Mouse (Mus musculus) lung, embryonic 16.5 days (tissue): ENCODE measurements at regions not wholly inside any gene's neighbourhood (a gene's known extent, or its start where the extent isn't known, plus 50 kb on each side); places are given as distances from the start of the nearest gene placed in this dataset.

Source experiments
- ATAC-seq: fragments of 200-750 bp; cut with Nextera tagmentation; 2 replicates; pipeline ENCODE4 v1.8.0; 2017; ENCODE audit warnings: low read depth, mild to moderate bottlenecking, moderate library complexity
- H3K27ac ChIP-seq: fragments of 300-500 bp; sonication (generic); 2 replicates; pipeline ENCODE4 v1.5.1; 2014; ENCODE audit warnings: mild to moderate bottlenecking, control low read depth, low read length
- H3K27me3 ChIP-seq: fragments of 300-500 bp; sonication (generic); 2 replicates; pipeline ENCODE4 v1.6.1; 2014; ENCODE audit warnings: low read depth, low read length, mixed read lengths; ENCODE audit not compliant: control insufficient read depth, insufficient read depth
- H3K36me3 ChIP-seq: fragments of 300-500 bp; sonication (generic); 2 replicates; pipeline ENCODE4 v1.6.1; 2014; ENCODE audit warnings: low read length; ENCODE audit not compliant: control insufficient read depth, insufficient read depth
- H3K4me1 ChIP-seq: fragments of 300-500 bp; sonication (generic); replicated peaks from 2 replicates; pipeline ENCODE4 v1.6.1; 2014; ENCODE audit warnings: low read length, mixed read lengths; ENCODE audit not compliant: control insufficient read depth, insufficient read depth
- H3K4me2 ChIP-seq: fragments of 300-500 bp; sonication (generic); 2 replicates; pipeline ENCODE4 v1.6.1; 2014; ENCODE audit warnings: low read depth, low read length, control low read depth
- H3K4me3 ChIP-seq: fragments of 300-500 bp; sonication (generic); 2 replicates; pipeline ENCODE4 v1.5.1; 2014; ENCODE audit warnings: mild to moderate bottlenecking, low read length, control low read depth
- H3K9ac ChIP-seq: fragments of 300-500 bp; sonication (generic); 2 replicates; pipeline ENCODE4 v1.6.1; 2014; ENCODE audit warnings: low read length, control low read depth
- H3K9me3 ChIP-seq: fragments of 300-500 bp; sonication (generic); 2 replicates; pipeline ENCODE4 v1.6.1; 2016; ENCODE audit warnings: low read length; ENCODE audit not compliant: control insufficient read depth
- WGBS: fragments of 180-500 bp; shearing (Covaris S2); extraction: QIAGEN DNeasy Blood & Tissue Kit; methylation state at CpG from one replicate; pipeline ENCODE4 v1.1.7; 2014; 5-methylcytosine and 5-hydroxymethylcytosine counted together

GRCm38 (mm10) chr15:74441889-74442288 is 194.3 kb downstream of the Mroh4 start:
- H3K36me3 ChIP-seq, result no peaks in the 10 kb centered on the region
- no peaks in the 10 kb centered on the region for H3K4me1 ChIP-seq
- WGBS, result 50% methylated on average over 13 of the region's 13 CpGs
- H3K27ac ChIP-seq, result no peak overlapping the region
- no peak for ATAC-seq
- no peak overlapping the region for H3K4me2 ChIP-seq
- no peaks in the 10 kb centered on the region for H3K9me3 ChIP-seq
- no peak overlapping the region for H3K9ac ChIP-seq
- H3K4me3 ChIP-seq, result no peak overlapping the region
- no peaks in the 10 kb centered on the region for H3K27me3 ChIP-seq

DNA sequence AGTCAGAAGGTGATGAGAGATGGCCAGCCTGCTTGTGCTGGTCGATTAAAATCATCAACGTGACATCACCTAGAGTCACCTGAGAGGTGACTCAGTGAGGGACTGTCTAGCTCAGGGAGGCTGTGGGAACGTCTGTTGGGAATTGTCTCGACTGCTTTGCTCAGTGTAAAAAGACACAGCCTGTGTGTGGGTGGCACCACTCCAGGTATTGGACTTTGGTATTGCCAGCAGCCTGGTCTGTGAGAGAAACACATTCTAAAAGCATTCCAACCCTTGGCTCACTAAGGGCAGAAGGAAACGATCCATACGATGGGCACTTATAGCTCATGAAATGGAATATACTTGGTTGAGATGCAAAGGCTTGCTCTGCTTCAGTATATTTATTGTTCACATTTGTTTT is 209.2 kb downstream of the Mroh4 start:
- WGBS, result 70% methylated on average over 6 of the region's 6 CpGs
- Histone ChIP-seq H3K4me2 (no peak overlapping the region), H3K36me3 (no peaks in the 10 kb centered on the region), H3K4me3 (no peak overlapping the region), H3K4me1 (no peaks in the 10 kb centered on the region), H3K9ac (no peak overlapping the region), H3K27me3 (no peaks in the 10 kb centered on the region), H3K27ac (no peak overlapping the region), H3K9me3 (no peaks in the 10 kb centered on the region)
- ATAC-seq, result no peak

- Histone ChIP-seq H3K4me3 (no peak overlapping the region), H3K27ac (no peak overlapping the region), H3K36me3 (no peaks in the 10 kb centered on the region), H3K27me3 (no peaks in the 10 kb centered on the region), H3K4me1 (no peaks in the 10 kb centered on the region), H3K9ac (no peak overlapping the region), H3K9me3 (no peaks in the 10 kb centered on the region), H3K4me2 (no peak overlapping the region)
- ATAC-seq, result no peak
- WGBS, result 68% methylated on average over 3 of the region's 3 CpGs
Measured at GRCm38 (mm10) chr15:74423001-74423400, 213.2 kb downstream of the Mroh4 start.

DNA sequence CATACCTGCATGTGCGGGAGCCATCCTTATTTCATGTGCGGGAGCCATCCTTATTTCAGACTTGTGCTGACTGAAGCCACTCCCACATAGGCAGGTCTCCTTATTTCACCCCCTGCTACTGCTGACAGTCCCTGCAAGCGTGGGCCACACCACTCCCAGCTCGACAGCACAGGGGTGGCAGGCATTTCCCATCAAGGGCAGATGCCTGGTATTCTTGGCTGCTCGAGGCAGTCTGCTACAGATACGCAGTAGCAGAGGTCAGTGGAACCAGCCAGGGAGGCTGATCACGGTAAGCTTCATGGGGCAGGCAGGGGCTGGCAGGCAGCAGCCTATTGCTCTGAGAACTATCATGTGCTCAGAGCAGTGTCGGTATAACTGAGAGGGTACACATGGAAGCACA is 215.6 kb downstream of the Mroh4 start:
- no peak overlapping the region for H3K9ac ChIP-seq
- no peaks in the 10 kb centered on the region for H3K9me3 ChIP-seq
- no peak for ATAC-seq
- WGBS, result 61% methylated on average over 8 of the region's 8 CpGs
- H3K27me3 ChIP-seq, result no peaks in the 10 kb centered on the region
- H3K27ac ChIP-seq, result no peak overlapping the region
- no peaks in the 10 kb centered on the region for H3K36me3 ChIP-seq
- no peak overlapping the region for H3K4me3 ChIP-seq
- no peaks in the 10 kb centered on the region for H3K4me1 ChIP-seq
- no peak overlapping the region for H3K4me2 ChIP-seq

- 77% methylated on average over 7 of the region's 7 CpGs for WGBS
- no peaks in the 10 kb centered on the region for H3K4me1 ChIP-seq
- no peaks in the 10 kb centered on the region for H3K9me3 ChIP-seq
Measured at GRCm38 (mm10) chr15:74418635-74419034, 217.5 kb downstream of the Mroh4 start.

GRCm38 (mm10) chr15:74413217-74413616 is 222.9 kb downstream of the Mroh4 start:
- Histone ChIP-seq H3K36me3 (no peaks in the 10 kb centered on the region), H3K9ac (no peak overlapping the region), H3K27me3 (no peaks in the 10 kb centered on the region), H3K27ac (no peak overlapping the region), H3K4me2 (no peak overlapping the region), H3K4me1 (no peaks in the 10 kb centered on the region), H3K9me3 (no peaks in the 10 kb centered on the region), H3K4me3 (no peak overlapping the region)
- ATAC-seq, result 0 out of 2 replicates have a peak, but pooled peaks have one; percentile 38
- 40% methylated on average over 10 of the region's 10 CpGs for WGBS

More at GRCm38 (mm10) chr15:74418635-74419034, 217.5 kb downstream of the Mroh4 start:
- Histone ChIP-seq H3K27me3 (no peaks in the 10 kb centered on the region), H3K4me3 (no peak overlapping the region), H3K27ac (no peak overlapping the region), H3K4me2 (no peak overlapping the region), H3K9ac (no peak overlapping the region), H3K36me3 (no peaks in the 10 kb centered on the region)
- ATAC-seq, result no peak

DNA sequence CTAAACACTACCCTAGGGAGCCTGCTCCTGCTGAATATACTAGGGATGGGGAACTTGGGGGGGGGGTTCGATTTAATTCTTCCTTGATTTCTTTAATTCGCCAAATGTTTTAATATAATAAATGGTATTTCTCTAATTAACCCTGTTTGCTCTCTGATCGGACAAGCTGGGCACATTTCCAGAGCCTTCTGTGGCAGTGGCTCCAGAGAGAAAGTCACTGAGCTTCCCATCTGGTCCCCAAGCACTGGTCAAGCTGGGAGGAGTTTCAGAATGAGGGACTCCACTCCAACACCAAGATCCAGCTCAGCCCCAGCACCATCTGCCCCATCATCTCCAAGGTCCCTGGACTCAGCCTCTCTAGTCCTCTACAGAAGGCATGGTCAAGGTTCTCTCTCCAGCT is 223.9 kb downstream of the Mroh4 start:
- 58% methylated on average over 3 of the region's 3 CpGs for WGBS

DNA sequence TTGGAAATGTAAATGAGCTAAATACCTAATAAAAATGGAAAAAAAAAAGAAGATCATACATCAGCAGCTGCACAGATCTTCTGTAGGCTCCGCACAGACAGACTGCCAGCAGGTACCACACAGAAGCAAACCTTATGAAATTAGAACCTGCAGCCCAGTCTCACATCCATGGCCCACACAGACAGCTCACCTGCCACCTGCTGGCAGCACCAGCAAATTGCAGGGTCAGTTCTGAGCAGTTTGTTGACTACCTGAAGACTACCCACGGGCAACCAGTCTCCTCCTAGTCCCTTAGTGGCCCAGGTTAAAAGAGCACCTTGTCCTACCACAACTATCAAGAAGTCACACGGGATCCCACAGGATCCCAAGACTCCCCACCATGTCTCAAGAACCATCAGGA is 225.1 kb downstream of the Mroh4 start:
- no peaks in the 10 kb centered on the region for H3K27me3 ChIP-seq
- WGBS, result 61% methylated on average over 3 of the region's 3 CpGs
- no peaks in the 10 kb centered on the region for H3K36me3 ChIP-seq
- H3K4me1 ChIP-seq, result no peaks in the 10 kb centered on the region
- H3K4me3 ChIP-seq, result no peak overlapping the region
- H3K4me2 ChIP-seq, result no peak overlapping the region
- no peak overlapping the region for H3K27ac ChIP-seq
- H3K9ac ChIP-seq, result no peak overlapping the region
- no peaks in the 10 kb centered on the region for H3K9me3 ChIP-seq
- no peak for ATAC-seq

More for the DNA sequence above, 223.9 kb downstream of the Mroh4 start:
- Histone ChIP-seq H3K4me2 (no peak overlapping the region), H3K9ac (no peak overlapping the region), H3K27ac (no peak overlapping the region), H3K4me3 (no peak overlapping the region), H3K4me1 (no peaks in the 10 kb centered on the region), H3K27me3 (no peaks in the 10 kb centered on the region), H3K36me3 (no peaks in the 10 kb centered on the region), H3K9me3 (no peaks in the 10 kb centered on the region)
- ATAC-seq, result no peak

GRCm38 (mm10) chr15:74404866-74405265 is 231.3 kb downstream of the Mroh4 start:
- no peak for ATAC-seq
- Histone ChIP-seq H3K9ac (no peak overlapping the region), H3K36me3 (no peaks in the 10 kb centered on the region), H3K4me2 (no peak overlapping the region), H3K9me3 (no peaks in the 10 kb centered on the region), H3K4me3 (no peak overlapping the region), H3K27ac (no peak overlapping the region), H3K27me3 (no peaks in the 10 kb centered on the region), H3K4me1 (no peaks in the 10 kb centered on the region)
- WGBS, result 55% methylated on average over 6 of the region's 6 CpGs

- H3K9me3 ChIP-seq, result no peaks in the 10 kb centered on the region
- WGBS, result 62% methylated on average over 7 of the region's 7 CpGs
- no peak overlapping the region for H3K4me2 ChIP-seq
- H3K4me1 ChIP-seq, result no peaks in the 10 kb centered on the region
- H3K36me3 ChIP-seq, result no peaks in the 10 kb centered on the region
- H3K27me3 ChIP-seq, result no peaks in the 10 kb centered on the region
- H3K4me3 ChIP-seq, result no peak overlapping the region
- no peak overlapping the region for H3K27ac ChIP-seq
- no peak for ATAC-seq
- H3K9ac ChIP-seq, result no peak overlapping the region
Measured at GRCm38 (mm10) chr15:74401275-74401674, 234.9 kb downstream of the Mroh4 start.
